Mouse (Mus musculus) MN1 (cell line): ENCODE results near the gene Slc22a3.

ENCODE experiments used
- DNase-seq: peaks from one replicate; pipeline ENCODE4 v3.0.0-alpha.2; 2016; ENCODE audit warnings: low spot score

The Slc22a3 gene

GRCm38 (mm10) chr17:12467642-12468041 lies 39.9 kb downstream of the Slc22a3 start:
- DNase-seq: no peak

- DNase-seq: no peak
These were observed 41.0 kb downstream of the Slc22a3 start for GRCm38 (mm10) chr17:12466501-12467000.

GRCm38 (mm10) chr17:12461168-12461567 lies 46.3 kb downstream of the Slc22a3 start:
- DNase-seq: no peak

- no peak for DNase-seq
These were observed 52.2 kb downstream of the Slc22a3 start for GRCm38 (mm10) chr17:12455143-12455790.

- no peak for DNase-seq
These were observed 53.8 kb downstream of the Slc22a3 start for GRCm38 (mm10) chr17:12453691-12454090.

- no peak for DNase-seq
These were observed 54.5 kb downstream of the Slc22a3 start for GRCm38 (mm10) chr17:12452862-12453531.

GRCm38 (mm10) chr17:12451234-12451633 lies 56.3 kb downstream of the Slc22a3 start:
- no peak for DNase-seq

GRCm38 (mm10) chr17:12444561-12444960 lies 62.9 kb downstream of the Slc22a3 start:
- peak; percentile 46 for DNase-seq

- no peak for DNase-seq
These were observed 69.7 kb downstream of the Slc22a3 start for GRCm38 (mm10) chr17:12437771-12438170.

GRCm38 (mm10) chr17:12431707-12432106 lies 75.8 kb downstream of the Slc22a3 start:
- peak; percentile 56 for DNase-seq

GRCm38 (mm10) chr17:12428369-12428768 lies 79.1 kb downstream of the Slc22a3 start:
- DNase-seq: peak; percentile 53

GRCm38 (mm10) chr17:12427156-12427555 lies 80.3 kb downstream of the Slc22a3 start:
- DNase-seq: no peak

- DNase-seq: no peak
These were observed 85.4 kb downstream of the Slc22a3 start for GRCm38 (mm10) chr17:12422143-12422542.

GRCm38 (mm10) chr17:12420886-12421574 lies 86.5 kb downstream of the Slc22a3 start:
- DNase-seq: peak; percentile 22

- no peak for DNase-seq
These were observed 87.9 kb downstream of the Slc22a3 start for GRCm38 (mm10) chr17:12419491-12420079.

- peak; percentile 76 for DNase-seq
These were observed 91.1 kb downstream of the Slc22a3 start for GRCm38 (mm10) chr17:12416250-12416895.

- DNase-seq: no peak
These were observed 91.8 kb downstream of the Slc22a3 start for GRCm38 (mm10) chr17:12415741-12416140.

GRCm38 (mm10) chr17:12415031-12415735 lies 92.3 kb downstream of the Slc22a3 start:
- DNase-seq: no peak

- DNase-seq: no peak
These were observed 94.6 kb downstream of the Slc22a3 start for GRCm38 (mm10) chr17:12412891-12413237.

- no peak for DNase-seq
These were observed 95.2 kb downstream of the Slc22a3 start for GRCm38 (mm10) chr17:12412181-12412890.
